Mouse (Mus musculus) C2C12 (cell line): ENCODE results near the gene Fjx1. TPM values are rescaled to one million over a fixed set of nuclear protein-coding genes. Genes with fewer than 3 reads are reported as not detected.

Source experiments
- H3K27me3 ChIP-seq: one replicate; pipeline ENCODE4 v1.6.1; 2011; ENCODE audit not compliant: control insufficient read depth, insufficient read depth, insufficient read length
- H3K36me3 ChIP-seq: one replicate; pipeline ENCODE4 v1.6.1; 2011; ENCODE audit not compliant: control insufficient read depth, insufficient read depth
- H3K4me3 ChIP-seq: one replicate; pipeline ENCODE4 v1.5.1; 2011; ENCODE audit warnings: mild to moderate bottlenecking, control low read depth; ENCODE audit not compliant: poor library complexity, insufficient read depth, severe bottlenecking
- H3K79me2 ChIP-seq: one replicate; pipeline ENCODE4 v1.6.1; 2011; ENCODE audit not compliant: control insufficient read depth, insufficient read depth
- H3K79me3 ChIP-seq: one replicate; pipeline ENCODE4 v1.6.1; 2011; ENCODE audit warnings: low read depth, control low read depth
- H3ac ChIP-seq: one replicate; pipeline ENCODE3; 2011; ENCODE audit warnings: low read depth; ENCODE audit not compliant: control insufficient read depth, insufficient read length
- CEBPB ChIP-seq: IDR thresholded peaks from one replicate; pipeline ENCODE4 v1.6.1; 2011; ENCODE audit warnings: low read depth, mild to moderate bottlenecking, control low read depth, moderate library complexity
- CTCF ChIP-seq: IDR thresholded peaks from one replicate; pipeline ENCODE4 v1.5.1; 2011; ENCODE audit not compliant: control insufficient read depth, insufficient read depth, insufficient read length
- FOSL1 ChIP-seq: IDR thresholded peaks from one replicate; pipeline ENCODE4 v1.8.0; 2011; ENCODE audit warnings: mild to moderate bottlenecking, low read length; ENCODE audit not compliant: poor library complexity, insufficient read depth, severe bottlenecking
- MAX ChIP-seq: IDR thresholded peaks from one replicate; pipeline ENCODE4 v1.6.1; 2011; ENCODE audit warnings: mild to moderate bottlenecking, control low read depth
- MYOD1 ChIP-seq: IDR thresholded peaks from one replicate; pipeline ENCODE4 v1.6.1; 2011; ENCODE audit warnings: low read depth; ENCODE audit not compliant: control insufficient read depth, insufficient read length
- MYOG ChIP-seq: IDR thresholded peaks from one replicate; pipeline ENCODE4 v1.6.1; 2011; ENCODE audit not compliant: control insufficient read depth, insufficient read length; ENCODE audit errors: extremely low read depth
- USF1 ChIP-seq: IDR thresholded peaks from one replicate; pipeline ENCODE4 v1.6.1; 2011; ENCODE audit warnings: low read depth, mild to moderate bottlenecking, control low read depth, moderate library complexity
- polyA plus RNA-seq: library from polyadenylated mRNA; unstranded; fragments of >200 nt; fragmentation: generic; extraction: Trizol; gene quantifications from one replicate; pipeline ENCODE4 v1.2.1, GENCODE M21; 2012; ENCODE audit warnings: missing spikeins

The Fjx1 gene
- polyA plus RNA-seq, 1 experiment = 0.70 TPM

DNA sequence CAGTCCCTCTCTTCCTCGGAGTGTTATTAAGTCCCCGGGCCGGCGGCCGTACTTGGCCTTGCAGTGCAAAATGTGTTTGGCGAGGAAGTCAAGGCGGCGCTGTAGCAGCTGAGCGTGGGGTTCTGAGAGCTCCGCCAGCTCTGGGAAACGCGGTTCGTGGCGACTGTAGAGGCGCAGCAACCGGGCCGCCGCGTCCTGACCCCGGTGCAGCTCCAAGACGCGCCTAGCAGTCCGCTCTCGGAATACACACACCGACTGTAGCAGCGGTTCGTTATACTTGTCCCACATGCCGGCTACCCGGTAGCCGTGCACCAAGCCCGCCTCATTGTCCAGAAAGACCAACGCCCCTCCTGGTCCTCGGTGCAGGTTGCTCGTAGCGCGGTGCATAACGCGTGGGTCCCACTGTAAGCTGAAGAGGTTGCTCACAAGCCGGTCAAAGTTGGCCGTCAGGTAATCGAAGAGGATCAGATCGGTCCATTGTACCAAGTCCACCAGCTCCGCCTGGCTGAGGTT lies 2.0 kb downstream of the Fjx1 start:
- Histone ChIP-seq H3K4me3 (no peak overlapping the region), H3K27me3 (peaks cover 18% of the 10 kb centered on the region), H3K79me2 (no peaks in the 10 kb centered on the region), H3ac (no peak overlapping the region), H3K36me3 (no peaks in the 10 kb centered on the region), H3K79me3 (no peaks in the 10 kb centered on the region)
- TF ChIP-seq MAX (no peak), CEBPB (no peak), MYOD1 (no peak), USF1 (no peak), MYOG (no peak), FOSL1 (no peak), CTCF (no peak)

- H3K4me3 ChIP-seq = no peak overlapping the region
- H3K27me3 ChIP-seq = peaks cover 16% of the 10 kb centered on the region
- no peaks in the 10 kb centered on the region for H3K79me2 ChIP-seq
- TF ChIP-seq CEBPB = no peak
- TF ChIP-seq CTCF = no peak
- TF ChIP-seq USF1 = no peak
- TF ChIP-seq FOSL1 = no peak
- no peak for TF ChIP-seq MYOG
- no peak for TF ChIP-seq MAX
- TF ChIP-seq MYOD1 = no peak
- no peaks in the 10 kb centered on the region for H3K79me3 ChIP-seq
- no peak overlapping the region for H3ac ChIP-seq
- no peaks in the 10 kb centered on the region for H3K36me3 ChIP-seq
Observed at GRCm38 (mm10) chr2:102449630-102450247, 2.6 kb downstream of the Fjx1 start.

DNA sequence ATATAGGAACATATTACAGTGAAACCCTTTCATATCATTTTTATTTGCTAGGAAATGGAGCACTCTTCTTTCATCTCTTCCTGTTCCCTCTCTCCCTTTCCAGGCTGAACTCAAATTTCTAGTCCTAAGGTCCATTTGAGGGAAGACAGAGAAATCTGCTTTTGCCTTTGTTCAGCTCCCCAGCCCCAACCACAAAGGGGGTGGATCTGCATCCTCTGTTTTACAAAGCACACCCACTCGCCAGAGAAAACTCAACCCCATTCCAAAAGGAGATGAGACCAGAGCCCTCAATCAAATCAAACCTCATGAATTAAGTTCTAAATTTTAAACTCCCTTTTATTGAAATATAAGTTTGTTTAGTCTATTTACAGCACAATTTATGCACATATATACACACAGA lies 3.2 kb downstream of the Fjx1 start:
- TF ChIP-seq MYOD1 = no peak
- no peak for TF ChIP-seq MAX
- no peak for TF ChIP-seq USF1
- TF ChIP-seq CEBPB = no peak
- no peak for TF ChIP-seq MYOG
- no peak for TF ChIP-seq FOSL1
- TF ChIP-seq CTCF = no peak
- Histone ChIP-seq H3K27me3 (peaks cover 15% of the 10 kb centered on the region), H3ac (no peak overlapping the region), H3K4me3 (no peak overlapping the region), H3K79me3 (no peaks in the 10 kb centered on the region), H3K79me2 (no peaks in the 10 kb centered on the region), H3K36me3 (no peaks in the 10 kb centered on the region)

GRCm38 (mm10) chr2:102447831-102448230 lies 4.5 kb downstream of the Fjx1 start:
- no peaks in the 10 kb centered on the region for H3K79me2 ChIP-seq
- no peak overlapping the region for H3K4me3 ChIP-seq
- H3ac ChIP-seq = no peak overlapping the region
- no peaks in the 10 kb centered on the region for H3K36me3 ChIP-seq
- H3K27me3 ChIP-seq = peaks cover 22% of the 10 kb centered on the region
- TF ChIP-seq MYOD1 (no peak), MYOG (no peak), FOSL1 (no peak), MAX (no peak), CEBPB (no peak), CTCF (no peak), USF1 (no peak)
- no peaks in the 10 kb centered on the region for H3K79me3 ChIP-seq

- Histone ChIP-seq H3K27me3 (peaks cover 22% of the 10 kb centered on the region), H3K4me3 (no peak overlapping the region), H3ac (no peak overlapping the region), H3K36me3 (no peaks in the 10 kb centered on the region), H3K79me3 (no peaks in the 10 kb centered on the region), H3K79me2 (no peaks in the 10 kb centered on the region)
- TF ChIP-seq MYOG (no peak), FOSL1 (no peak), CEBPB (no peak)
Observed at GRCm38 (mm10) chr2:102446851-102447250, 5.4 kb downstream of the Fjx1 start.

GRCm38 (mm10) chr2:102437357-102438030 lies 14.8 kb downstream of the Fjx1 start:
- H3K4me3 ChIP-seq = no peak overlapping the region
- TF ChIP-seq MAX (no peak), MYOD1 (no peak), CTCF (no peak), CEBPB (no peak), USF1 (no peak), FOSL1 (no peak), MYOG (no peak)
- peaks cover 20% of the 10 kb centered on the region for H3K27me3 ChIP-seq
- no peaks in the 10 kb centered on the region for H3K79me2 ChIP-seq
- H3ac ChIP-seq = no peak overlapping the region
- no peaks in the 10 kb centered on the region for H3K79me3 ChIP-seq
- no peaks in the 10 kb centered on the region for H3K36me3 ChIP-seq
